Mouse (Mus musculus) intestine, embryonic 14.5 days (tissue): ENCODE data around the gene 4930426L09Rik. TPM values are rescaled to one million over a fixed set of nuclear protein-coding genes. Genes with fewer than 3 reads are reported as not detected.
A peak's percentile ranks its signal among the peaks of the same experiment; 100 is the strongest.

Experiments
- ATAC-seq: fragments of 200-750 bp; cut with Nextera tagmentation; replicated peaks from 2 replicates; pipeline ENCODE4 v1.8.0; 2017; ENCODE audit warnings: low read depth, moderate number of reproducible peaks, moderate TSS enrichment, moderate library complexity; ENCODE audit not compliant: low FRiP score, low TSS enrichment
- DNase-seq: peaks from one replicate; pipeline ENCODE4 v3.0.0-alpha.2; 2018; ENCODE audit warnings: low spot score
- H3K27ac ChIP-seq: fragments of 300-500 bp; sonication (generic); 2 replicates; pipeline ENCODE4 v1.5.1; 2014; ENCODE audit warnings: low read depth, mild to moderate bottlenecking, control low read depth
- H3K27me3 ChIP-seq: fragments of 300-500 bp; sonication (generic); replicated peaks from 2 replicates; pipeline ENCODE4 v1.6.1; 2014; ENCODE audit warnings: low read length, control low read depth; ENCODE audit not compliant: control insufficient read depth, insufficient read depth
- H3K36me3 ChIP-seq: fragments of 300-500 bp; sonication (generic); 2 replicates; pipeline ENCODE4 v1.6.1; 2014; ENCODE audit warnings: low read length, control low read depth; ENCODE audit not compliant: control insufficient read depth, insufficient read depth
- H3K4me1 ChIP-seq: fragments of 300-500 bp; sonication (generic); replicated peaks from 2 replicates; pipeline ENCODE4 v1.6.1; 2014; ENCODE audit warnings: low read length, control low read depth, mixed read lengths; ENCODE audit not compliant: control insufficient read depth, insufficient read depth
- H3K4me2 ChIP-seq: fragments of 300-500 bp; sonication (generic); 2 replicates; pipeline ENCODE4 v1.6.1; 2014; ENCODE audit warnings: low read length
- H3K4me3 ChIP-seq: fragments of 300-500 bp; sonication (generic); 2 replicates; pipeline ENCODE4 v1.5.1; 2014; ENCODE audit warnings: low read depth, low read length, control low read depth, mixed read lengths
- H3K9ac ChIP-seq: fragments of 300-500 bp; sonication (generic); 2 replicates; pipeline ENCODE4 v1.6.1; 2014; ENCODE audit warnings: mild to moderate bottlenecking, low read length
- H3K9me3 ChIP-seq: fragments of 300-500 bp; sonication (generic); 2 replicates; pipeline ENCODE4 v1.6.1; 2016; ENCODE audit warnings: low read length, control low read depth; ENCODE audit not compliant: control insufficient read depth
- WGBS: fragments of 180-500 bp; shearing (Covaris S2); extraction: QIAGEN DNeasy Blood & Tissue Kit; methylation state at CpG from one replicate; pipeline ENCODE4 v1.1.7; 2014; 5-methylcytosine and 5-hydroxymethylcytosine counted together
- polyA plus RNA-seq: library from polyadenylated mRNA; unstranded; fragments of >200 nt; fragmentation: Nextera tagmentation; extraction: Ambion mirVana; gene quantifications from 2 replicates; pipeline ENCODE4 v1.2.1, GENCODE M21; 2014

Gene 4930426L09Rik
- polyA plus RNA-seq, 1 experiment from 2014 or later: 0.37 TPM

DNA sequence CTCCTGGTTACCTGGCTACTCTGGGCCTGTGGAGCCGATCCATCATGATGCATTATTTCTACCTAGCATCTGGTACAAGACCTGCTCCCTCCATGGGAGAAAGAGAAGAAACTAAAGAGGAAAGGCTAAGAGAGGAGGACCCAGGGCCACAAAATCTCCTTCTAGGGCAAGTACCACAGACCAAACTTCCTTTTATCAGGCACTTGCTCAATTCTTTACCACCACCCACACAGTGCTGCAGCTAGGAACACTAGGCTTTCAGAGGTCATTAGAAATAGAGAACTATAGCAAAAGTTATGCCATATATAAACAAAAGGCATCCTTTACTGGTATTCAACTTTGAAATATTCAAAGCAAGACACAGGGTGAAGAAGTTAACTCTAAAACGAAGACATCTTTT is 22.0 kb upstream of the 4930426L09Rik start:
- Histone ChIP-seq H3K9me3 (peaks cover 6% of the 10 kb centered on the region), H3K4me2 (no peak overlapping the region), H3K4me1 (no peaks in the 10 kb centered on the region), H3K27ac (no peak overlapping the region), H3K9ac (no peak overlapping the region), H3K27me3 (no peaks in the 10 kb centered on the region), H3K4me3 (no peak overlapping the region), H3K36me3 (no peaks in the 10 kb centered on the region)
- ATAC-seq (no peak), DNase-seq (no peak)
- 86% methylated on average over 2 of the region's 2 CpGs for WGBS

DNA sequence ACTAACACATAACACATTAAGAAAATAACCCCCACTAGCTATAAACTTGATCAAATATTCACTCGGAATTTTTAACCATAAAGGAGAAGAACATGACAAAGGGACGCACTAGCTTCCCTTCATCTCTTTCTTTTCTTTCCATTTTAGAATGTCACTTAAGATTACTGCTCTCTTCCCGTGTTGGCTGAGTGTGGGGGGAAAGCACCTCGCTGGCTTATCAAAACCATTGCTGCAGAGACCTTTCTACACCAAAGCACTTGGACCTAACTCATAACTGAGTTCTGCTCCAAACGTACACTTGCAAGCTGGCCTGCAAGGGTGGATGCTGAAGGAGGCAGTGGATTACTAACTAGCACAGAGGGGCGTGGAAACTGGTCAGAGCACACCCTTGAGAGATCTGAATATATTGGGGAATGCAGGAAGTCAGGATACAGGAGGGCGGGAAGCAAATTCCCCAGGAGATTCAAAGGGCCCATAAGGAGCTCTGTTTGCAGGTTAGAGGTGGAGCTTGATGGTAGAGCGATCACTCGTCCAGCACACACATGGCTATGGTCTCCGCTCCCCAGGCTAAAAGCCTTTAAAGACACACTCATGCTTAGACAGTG is 20.8 kb upstream of the 4930426L09Rik start:
- Histone ChIP-seq H3K4me1 (no peaks in the 10 kb centered on the region), H3K9me3 (peaks cover 6% of the 10 kb centered on the region), H3K4me3 (no peak overlapping the region), H3K9ac (no peak overlapping the region), H3K27me3 (no peaks in the 10 kb centered on the region), H3K4me2 (no peak overlapping the region), H3K36me3 (no peaks in the 10 kb centered on the region), H3K27ac (no peak overlapping the region)
- DNase-seq: no peak
- ATAC-seq: no peak
- WGBS: 83% methylated on average over 10 of the region's 10 CpGs

- no peak for ATAC-seq
- H3K4me3 ChIP-seq: no peak overlapping the region
- H3K9me3 ChIP-seq: 0 out of 2 replicates have a peak, but pooled peaks cover 2% of the 10 kb centered on the region
- no peaks in the 10 kb centered on the region for H3K4me1 ChIP-seq
- H3K4me2 ChIP-seq: no peak overlapping the region
- H3K27ac ChIP-seq: no peak overlapping the region
- H3K9ac ChIP-seq: no peak overlapping the region
- H3K27me3 ChIP-seq: no peaks in the 10 kb centered on the region
- no peaks in the 10 kb centered on the region for H3K36me3 ChIP-seq
- no peak for DNase-seq
- WGBS: 87% methylated on average over 4 of the region's 4 CpGs
Measured at GRCm38 (mm10) chr2:18979046-18979445, 19.1 kb upstream of the 4930426L09Rik start.

GRCm38 (mm10) chr2:18979675-18980074 is 18.5 kb upstream of the 4930426L09Rik start:
- Histone ChIP-seq H3K9me3 (0 out of 2 replicates have a peak, but pooled peaks cover 2% of the 10 kb centered on the region), H3K4me3 (no peak overlapping the region), H3K27ac (no peak overlapping the region), H3K4me2 (no peak overlapping the region), H3K27me3 (no peaks in the 10 kb centered on the region), H3K4me1 (no peaks in the 10 kb centered on the region), H3K9ac (no peak overlapping the region), H3K36me3 (no peaks in the 10 kb centered on the region)
- DNase-seq: no peak
- 87% methylated on average over 7 of the region's 7 CpGs for WGBS
- ATAC-seq: no peak

GRCm38 (mm10) chr2:18982581-18982980 is 15.6 kb upstream of the 4930426L09Rik start:
- WGBS: 80% methylated on average over 6 of the region's 6 CpGs
- ATAC-seq: no peak
- H3K27ac ChIP-seq: no peak overlapping the region
- no peak overlapping the region for H3K4me3 ChIP-seq
- no peak for DNase-seq
- no peaks in the 10 kb centered on the region for H3K4me1 ChIP-seq
- no peak overlapping the region for H3K9ac ChIP-seq
- H3K4me2 ChIP-seq: no peak overlapping the region
- H3K27me3 ChIP-seq: no peaks in the 10 kb centered on the region
- H3K36me3 ChIP-seq: no peaks in the 10 kb centered on the region
- 0 out of 2 replicates have a peak, but pooled peaks cover 2% of the 10 kb centered on the region for H3K9me3 ChIP-seq

- DNase-seq: no peak
- Histone ChIP-seq H3K27me3 (no peaks in the 10 kb centered on the region), H3K9me3 (peaks cover 6% of the 10 kb centered on the region; the same call in 1 of the 2 replicates), H3K9ac (no peak overlapping the region), H3K27ac (no peak overlapping the region), H3K4me1 (no peaks in the 10 kb centered on the region), H3K4me3 (no peak overlapping the region), H3K4me2 (no peak overlapping the region), H3K36me3 (no peaks in the 10 kb centered on the region)
- no peak for ATAC-seq
Measured at GRCm38 (mm10) chr2:18983546-18983945, 14.6 kb upstream of the 4930426L09Rik start.

DNA sequence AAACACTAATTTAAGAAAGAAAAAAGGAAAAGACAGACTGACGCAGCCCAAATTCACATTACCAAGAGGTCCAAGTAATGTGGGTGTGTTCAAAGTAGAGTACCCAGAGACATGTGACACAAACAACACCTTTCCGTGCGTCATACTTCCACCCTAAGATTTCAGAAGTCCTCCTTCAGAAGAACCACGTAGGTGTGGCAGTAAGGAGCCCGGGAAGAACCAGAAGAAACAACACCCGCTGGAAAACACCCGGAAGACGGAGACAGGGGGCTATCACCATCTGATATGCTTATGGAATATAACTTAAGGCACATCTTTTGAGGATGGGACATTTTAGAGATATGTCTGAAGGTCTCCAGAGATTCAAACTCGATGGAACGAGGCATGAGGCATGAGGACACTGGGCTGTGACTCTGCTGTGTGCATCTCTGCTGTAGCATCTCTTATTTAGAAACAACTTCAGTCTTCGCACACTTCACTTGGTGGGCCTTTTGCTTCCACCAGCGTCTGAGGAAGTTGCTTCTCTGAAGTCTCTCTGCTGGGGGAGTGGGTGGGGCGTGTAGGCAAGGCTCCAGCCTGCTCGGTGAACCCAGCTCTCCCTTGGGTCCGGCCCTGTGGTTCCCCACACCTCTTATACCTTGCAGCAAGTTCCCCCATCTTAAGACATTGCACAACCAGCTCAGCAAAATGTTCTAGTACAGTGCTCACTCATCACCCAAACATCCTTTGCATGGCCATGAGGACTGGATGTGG is 13.9 kb upstream of the 4930426L09Rik start:
- no peak overlapping the region for H3K4me2 ChIP-seq
- ATAC-seq (no peak), DNase-seq (peak; percentile 25)
- no peak overlapping the region for H3K27ac ChIP-seq
- H3K4me1 ChIP-seq: no peaks in the 10 kb centered on the region
- peaks cover 6% of the 10 kb centered on the region; the same call in 1 of the 2 replicates for H3K9me3 ChIP-seq
- no peaks in the 10 kb centered on the region for H3K36me3 ChIP-seq
- no peak overlapping the region for H3K9ac ChIP-seq
- no peaks in the 10 kb centered on the region for H3K27me3 ChIP-seq
- no peak overlapping the region for H3K4me3 ChIP-seq
- 93% methylated on average over 15 of the region's 15 CpGs for WGBS

- ATAC-seq: no peak
Measured at GRCm38 (mm10) chr2:18985506-18985905, 12.6 kb upstream of the 4930426L09Rik start.

More at GRCm38 (mm10) chr2:18985506-18985905, 12.6 kb upstream of the 4930426L09Rik start:
- Histone ChIP-seq H3K4me3 (no peak overlapping the region), H3K9me3 (peaks cover 6% of the 10 kb centered on the region; the same call in 1 of the 2 replicates), H3K4me1 (no peaks in the 10 kb centered on the region), H3K27me3 (no peaks in the 10 kb centered on the region), H3K27ac (no peak overlapping the region), H3K4me2 (no peak overlapping the region), H3K36me3 (no peaks in the 10 kb centered on the region), H3K9ac (no peak overlapping the region)
- DNase-seq: no peak
- WGBS: 85% methylated on average over 3 of the region's 3 CpGs
